Mouse (Mus musculus): Measurements from ENCODE around the gene Sco1. TPM values are rescaled to one million over a fixed set of nuclear protein-coding genes. Genes with fewer than 3 reads are reported as not detected.

The Sco1 gene
- polyA plus RNA-seq, 1 experiment: not detected

GRCm38 (mm10) chr11:67054754-67055365, 2.4 kb downstream of the Sco1 start:
- TF ChIP-seq CTCF (IDR thresholded peaks at IDR 0.05; ENCODE audit: insufficient read depth, low read depth, low read length) (no peak), POLR2A (IDR thresholded peaks at IDR 0.05; ENCODE audit: insufficient read depth, low read depth, low read length) (no peak)
- Histone ChIP-seq H3K27ac (ENCODE audit: insufficient read depth, low read depth, low read length) (no peak overlapping the region), H3K4me3 (ENCODE audit: insufficient read depth, low read depth, low read length) (no peak overlapping the region), H3K4me1 (ENCODE audit: control insufficient read depth, insufficient read depth, low read length) (no peaks in the 10 kb centered on the region)
- WGBS: 89% methylated on average over 8 of the region's 8 CpGs

- no peaks in the 10 kb centered on the region for H3K4me1 ChIP-seq (ENCODE audit: control insufficient read depth, insufficient read depth, low read length)
- TF ChIP-seq POLR2A (IDR thresholded peaks at IDR 0.05; ENCODE audit: insufficient read depth, low read depth, low read length) (no peak), CTCF (IDR thresholded peaks at IDR 0.05; ENCODE audit: insufficient read depth, low read depth, low read length) (no peak)
- no peak overlapping the region for H3K27ac ChIP-seq (ENCODE audit: insufficient read depth, low read depth, low read length)
- no peak overlapping the region for H3K4me3 ChIP-seq (ENCODE audit: insufficient read depth, low read depth, low read length)
- 95% methylated on average over 2 of the region's 2 CpGs for WGBS
Observed at GRCm38 (mm10) chr11:67061311-67061710, 8.8 kb downstream of the Sco1 start.

- WGBS: 90% methylated on average over 3 of the region's 3 CpGs
- H3K4me3 ChIP-seq (ENCODE audit: insufficient read depth, low read depth, low read length): no peak overlapping the region
- H3K4me1 ChIP-seq (ENCODE audit: control insufficient read depth, insufficient read depth, low read length): no peaks in the 10 kb centered on the region
- no peak overlapping the region for H3K27ac ChIP-seq (ENCODE audit: insufficient read depth, low read depth, low read length)
- TF ChIP-seq POLR2A (IDR thresholded peaks at IDR 0.05; ENCODE audit: insufficient read depth, low read depth, low read length) (no peak), CTCF (IDR thresholded peaks at IDR 0.05; ENCODE audit: insufficient read depth, low read depth, low read length) (no peak)
Observed at GRCm38 (mm10) chr11:67062726-67063125, 10.3 kb downstream of the Sco1 start.

- no peaks in the 10 kb centered on the region for H3K4me1 ChIP-seq (ENCODE audit: control insufficient read depth, insufficient read depth, low read length)
- no peak overlapping the region for H3K4me3 ChIP-seq (ENCODE audit: insufficient read depth, low read depth, low read length)
- no peak for TF ChIP-seq POLR2A (IDR thresholded peaks at IDR 0.05; ENCODE audit: insufficient read depth, low read depth, low read length)
- TF ChIP-seq CTCF (IDR thresholded peaks at IDR 0.05; ENCODE audit: insufficient read depth, low read depth, low read length): no peak
- no peak overlapping the region for H3K27ac ChIP-seq (ENCODE audit: insufficient read depth, low read depth, low read length)
- WGBS: 92% methylated on average over 3 of the region's 3 CpGs
Observed at GRCm38 (mm10) chr11:67067741-67068140, 15.3 kb downstream of the Sco1 start.

- TF ChIP-seq CTCF (IDR thresholded peaks at IDR 0.05; ENCODE audit: insufficient read depth, low read depth, low read length) (no peak), POLR2A (IDR thresholded peaks at IDR 0.05; ENCODE audit: insufficient read depth, low read depth, low read length) (no peak)
- no peaks in the 10 kb centered on the region for H3K4me1 ChIP-seq (ENCODE audit: control insufficient read depth, insufficient read depth, low read length)
- H3K27ac ChIP-seq (ENCODE audit: insufficient read depth, low read depth, low read length): no peak overlapping the region
- 69% methylated on average over 15 of the region's 15 CpGs for WGBS
- no peak overlapping the region for H3K4me3 ChIP-seq (ENCODE audit: insufficient read depth, low read depth, low read length)
Observed at GRCm38 (mm10) chr11:67072615-67073130, 20.2 kb downstream of the Sco1 start.

- Histone ChIP-seq H3K27ac (ENCODE audit: insufficient read depth, low read depth, low read length) (no peak overlapping the region), H3K4me1 (ENCODE audit: control insufficient read depth, insufficient read depth, low read length) (no peaks in the 10 kb centered on the region), H3K4me3 (ENCODE audit: insufficient read depth, low read depth, low read length) (no peak overlapping the region)
- 62% methylated on average over 3 of the region's 3 CpGs for WGBS
- no peak for TF ChIP-seq CTCF (IDR thresholded peaks at IDR 0.05; ENCODE audit: insufficient read depth, low read depth, low read length)
- TF ChIP-seq POLR2A (IDR thresholded peaks at IDR 0.05; ENCODE audit: insufficient read depth, low read depth, low read length): no peak
Observed at GRCm38 (mm10) chr11:67075036-67075435, 22.6 kb downstream of the Sco1 start.

- Histone ChIP-seq H3K4me3 (ENCODE audit: insufficient read depth, low read depth, low read length) (no peak overlapping the region), H3K27ac (ENCODE audit: insufficient read depth, low read depth, low read length) (no peak overlapping the region), H3K4me1 (ENCODE audit: control insufficient read depth, insufficient read depth, low read length) (no peaks in the 10 kb centered on the region)
- 88% methylated on average over 5 of the region's 5 CpGs for WGBS
- TF ChIP-seq POLR2A (IDR thresholded peaks at IDR 0.05; ENCODE audit: insufficient read depth, low read depth, low read length): no peak
- TF ChIP-seq CTCF (IDR thresholded peaks at IDR 0.05; ENCODE audit: insufficient read depth, low read depth, low read length): no peak
Observed at GRCm38 (mm10) chr11:67076781-67077180, 24.3 kb downstream of the Sco1 start.

GRCm38 (mm10) chr11:67077435-67077834, 25.0 kb downstream of the Sco1 start:
- no peaks in the 10 kb centered on the region for H3K4me1 ChIP-seq (ENCODE audit: control insufficient read depth, insufficient read depth, low read length)
- TF ChIP-seq POLR2A (IDR thresholded peaks at IDR 0.05; ENCODE audit: insufficient read depth, low read depth, low read length) (no peak), CTCF (IDR thresholded peaks at IDR 0.05; ENCODE audit: insufficient read depth, low read depth, low read length) (no peak)
- 48% methylated on average over 3 of the region's 3 CpGs for WGBS
- H3K4me3 ChIP-seq (ENCODE audit: insufficient read depth, low read depth, low read length): no peak overlapping the region
- H3K27ac ChIP-seq (ENCODE audit: insufficient read depth, low read depth, low read length): no peak overlapping the region

GRCm38 (mm10) chr11:67078000-67078399, 25.5 kb downstream of the Sco1 start, which contains the start of gene Myh3:
Myh3 (plus strand) TSS chr11:67078300.
- Histone ChIP-seq H3K27ac (ENCODE audit: insufficient read depth, low read depth, low read length) (no peak within 1 kb of the TSS), H3K4me3 (ENCODE audit: insufficient read depth, low read depth, low read length) (no peak within 1 kb of the TSS), H3K4me1 (ENCODE audit: control insufficient read depth, insufficient read depth, low read length) (no peaks in the 10 kb centered on the region)
- WGBS: 87% methylated on average over 5 of the region's 5 CpGs
- TF ChIP-seq POLR2A (IDR thresholded peaks at IDR 0.05; ENCODE audit: insufficient read depth, low read depth, low read length) (no peak), CTCF (IDR thresholded peaks at IDR 0.05; ENCODE audit: insufficient read depth, low read depth, low read length) (no peak)
